Mouse (Mus musculus): Measurements from ENCODE around the gene Tspan3.

Gene Tspan3

DNA sequence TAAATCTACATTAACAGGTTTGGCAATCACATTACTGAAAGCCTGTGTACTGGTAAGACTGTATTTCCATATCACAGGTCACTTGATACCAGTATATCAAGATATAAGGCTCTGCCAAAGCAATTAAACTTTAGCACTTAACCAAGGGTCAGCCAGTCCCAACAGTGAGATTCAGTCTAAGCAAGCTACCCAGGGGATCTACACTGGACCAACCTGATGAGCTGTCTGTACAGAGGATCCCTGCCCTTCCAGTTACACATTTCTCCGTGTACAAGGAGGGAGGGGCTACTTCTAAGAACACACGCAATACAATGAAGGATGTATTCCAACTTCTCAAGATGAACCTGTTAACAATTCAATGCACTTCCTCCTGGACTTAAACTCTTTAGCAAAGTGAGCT lies 7.2 kb downstream of the Tspan3 start:
- DNase-seq (ENCODE audit: extremely low spot score, low spot score) = no peak

DNA sequence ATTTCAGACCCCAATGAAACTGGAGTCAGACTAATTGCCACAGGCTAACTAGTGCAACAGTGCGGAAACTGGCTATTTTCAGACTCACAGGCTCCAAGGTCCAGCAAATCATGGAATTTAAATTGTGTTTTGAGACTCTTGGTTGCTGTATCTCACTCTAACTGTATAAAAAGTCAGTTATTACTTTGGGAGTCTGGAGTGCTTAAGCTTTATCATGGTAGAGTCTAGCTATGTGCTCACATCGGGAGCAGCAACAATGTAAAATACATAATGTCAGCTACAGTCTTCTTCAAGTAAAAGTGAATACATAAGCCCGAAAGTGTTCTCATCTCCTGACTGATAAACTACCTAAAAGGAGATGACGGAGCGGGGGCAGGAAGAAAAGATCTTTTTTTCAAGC lies 10.7 kb downstream of the Tspan3 start:
- DNase-seq (ENCODE audit: extremely low spot score, low spot score) = no peak

DNA sequence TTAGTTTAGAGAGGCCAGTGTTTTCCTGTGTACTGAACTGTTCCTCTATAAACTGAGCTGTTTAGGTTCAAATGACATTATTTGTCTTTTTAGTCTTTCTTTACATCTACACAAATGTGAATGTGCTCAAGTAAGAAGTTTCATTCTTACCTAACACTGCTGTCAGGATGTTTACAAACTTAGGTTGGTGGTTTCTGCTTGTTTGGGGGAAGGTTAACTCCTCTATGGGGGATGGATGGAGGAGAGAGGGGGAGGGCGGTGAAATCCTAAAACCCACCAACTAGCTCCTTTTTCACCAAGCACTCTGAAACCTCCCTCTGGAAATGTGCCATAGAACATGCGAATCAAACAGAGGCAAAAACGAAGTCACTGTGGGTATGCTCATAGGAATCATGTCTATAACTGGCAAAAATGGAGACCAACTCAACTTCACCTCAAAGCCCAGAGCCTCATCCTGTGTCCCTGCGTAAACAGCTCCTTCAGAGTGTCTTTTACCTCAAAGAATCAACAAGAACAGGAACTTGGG lies 12.7 kb downstream of the Tspan3 start:
- no peak for DNase-seq (ENCODE audit: extremely low spot score, low spot score)

DNA sequence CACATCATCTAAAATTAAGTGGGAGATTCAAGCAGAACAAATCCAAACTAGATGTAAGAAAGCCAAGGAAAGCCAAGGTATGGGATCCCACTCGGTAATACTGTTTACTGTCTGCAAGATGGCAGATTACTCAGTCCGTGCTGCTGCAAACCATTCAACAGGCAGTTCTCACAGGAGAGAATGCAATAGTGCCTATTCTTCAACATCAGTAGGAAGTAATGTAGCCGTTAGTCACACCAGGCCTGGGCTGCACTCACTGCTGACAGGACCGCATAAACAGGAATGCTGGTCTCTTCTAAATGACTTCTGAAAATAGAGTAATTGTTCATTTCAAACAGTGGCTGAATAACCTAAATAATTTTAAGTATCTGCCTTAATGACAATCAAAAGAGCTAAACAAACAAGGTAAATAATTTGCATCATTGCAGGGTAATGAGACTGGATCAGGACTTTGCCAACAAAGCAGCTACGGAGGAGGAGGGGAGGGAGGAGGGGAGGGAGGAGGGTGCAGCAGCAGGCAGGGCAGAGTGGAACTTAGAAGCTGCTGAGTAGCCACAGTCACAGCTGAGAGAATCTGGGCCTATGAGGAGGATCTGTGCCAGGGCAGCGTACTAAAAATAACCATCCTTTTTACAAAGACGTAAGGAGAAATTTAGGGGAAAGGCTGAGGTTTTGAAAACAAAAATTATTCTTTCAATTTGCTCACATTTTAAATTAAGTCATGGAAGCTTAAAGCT lies 13.4 kb downstream of the Tspan3 start:
- no peak for DNase-seq (ENCODE audit: extremely low spot score, low spot score)

DNA sequence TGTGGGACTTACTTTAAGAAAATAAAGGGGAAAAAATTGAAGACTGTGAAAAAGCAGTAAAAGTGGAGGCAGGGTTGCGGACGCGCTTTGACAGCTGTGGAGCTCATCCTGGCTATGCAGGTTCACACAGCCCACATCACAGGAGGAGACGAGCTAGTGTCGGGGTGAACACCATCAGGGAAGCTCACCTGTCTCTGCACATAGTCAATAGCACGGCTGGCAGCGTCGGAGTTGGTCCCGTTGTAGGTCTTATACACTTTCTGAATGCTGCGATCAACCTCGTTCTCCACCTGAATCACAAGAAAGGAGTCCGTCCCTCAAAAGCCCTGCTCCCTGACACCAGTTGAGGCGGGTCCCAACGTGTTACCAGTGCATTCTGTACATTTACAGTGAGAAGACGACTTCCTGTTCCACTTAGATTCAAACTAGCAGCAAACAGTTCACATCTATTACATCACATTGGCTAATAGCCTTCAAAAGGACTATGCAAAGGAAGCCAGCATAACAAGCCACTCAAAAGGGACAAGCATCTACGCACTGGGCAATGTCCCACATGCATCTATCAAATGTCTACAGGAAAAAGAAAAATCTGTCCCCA lies 18.9 kb downstream of the Tspan3 start:
- DNase-seq (ENCODE audit: extremely low spot score, low spot score) = no peak

DNA sequence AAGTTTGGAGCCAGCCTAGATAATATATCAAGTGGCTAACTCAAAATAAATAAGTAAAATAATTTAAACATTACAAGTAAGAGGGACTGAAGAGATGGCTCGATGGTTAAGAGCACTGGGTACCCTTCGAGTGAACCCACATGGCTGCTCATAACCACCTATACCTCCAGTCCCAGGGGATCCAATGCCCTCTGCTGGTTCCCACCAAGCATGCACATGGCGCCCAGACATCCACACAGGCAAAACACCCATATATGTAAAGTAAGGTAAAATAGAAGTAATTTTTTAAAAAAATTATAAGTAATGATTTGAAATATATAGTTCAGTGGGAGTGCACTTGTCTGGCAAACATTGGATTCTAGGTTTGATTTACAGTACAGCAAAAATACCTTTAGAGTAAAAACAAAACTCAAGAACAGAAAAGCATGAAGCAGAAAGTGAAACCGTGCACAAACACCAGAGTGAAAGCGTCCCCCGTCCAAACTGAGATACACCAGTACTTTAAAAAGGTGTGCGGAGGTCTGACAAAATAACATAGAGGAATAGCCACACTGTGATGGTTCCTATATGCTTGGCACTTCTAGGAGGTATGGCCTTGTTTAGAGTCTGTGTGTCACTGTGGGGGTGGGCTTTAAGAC lies 20.8 kb downstream of the Tspan3 start:
- no peak for DNase-seq (ENCODE audit: extremely low spot score, low spot score)

DNA sequence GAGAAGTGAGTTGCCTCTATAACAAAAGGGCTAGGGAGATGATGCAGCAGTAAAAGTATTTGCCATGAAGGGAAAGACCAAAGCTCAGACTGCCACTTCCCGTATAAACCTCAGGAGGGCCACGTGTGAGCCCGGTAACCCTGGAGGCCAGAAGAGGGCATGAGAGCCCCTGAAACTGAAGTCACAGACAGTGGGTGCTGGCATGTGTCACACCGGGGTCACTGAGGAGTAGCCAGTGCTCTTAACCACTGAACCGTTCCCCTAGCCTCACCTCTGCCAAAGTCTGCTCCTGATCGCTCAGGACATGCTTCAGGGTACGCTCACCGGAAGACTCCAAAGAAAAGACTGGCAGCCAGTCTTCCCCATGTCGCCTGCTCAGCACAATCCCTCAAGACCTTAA lies 23.5 kb downstream of the Tspan3 start:
- no peak for DNase-seq (ENCODE audit: extremely low spot score, low spot score)

DNA sequence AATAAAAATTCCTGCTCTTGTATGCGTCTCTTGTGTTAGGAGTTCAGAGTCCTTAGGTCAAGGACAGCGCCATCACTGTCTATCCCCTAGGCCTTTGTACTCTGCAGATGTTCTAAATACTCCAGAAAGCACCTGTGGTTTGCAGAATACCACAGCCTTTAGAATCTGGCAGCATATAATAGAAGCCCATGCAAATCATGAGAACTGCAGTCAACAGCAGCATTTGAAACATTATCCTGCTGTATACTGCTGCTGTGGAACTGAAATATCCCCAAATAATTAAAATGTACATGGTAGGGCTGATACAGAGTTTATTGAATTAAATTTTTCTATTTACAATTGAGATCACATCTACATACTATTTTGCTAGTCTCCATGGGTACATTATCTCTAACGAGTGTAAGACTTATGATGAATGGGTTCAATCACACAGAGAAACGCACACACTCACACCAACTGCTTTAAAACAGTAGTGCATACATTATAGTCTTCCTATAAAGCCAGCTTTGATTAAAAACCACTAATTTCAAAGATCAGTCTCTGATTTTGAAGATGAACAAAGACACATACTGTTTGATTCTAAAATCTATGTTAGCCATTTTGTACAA lies 29.6 kb downstream of the Tspan3 start:
- no peak for DNase-seq (ENCODE audit: extremely low spot score, low spot score)

DNA sequence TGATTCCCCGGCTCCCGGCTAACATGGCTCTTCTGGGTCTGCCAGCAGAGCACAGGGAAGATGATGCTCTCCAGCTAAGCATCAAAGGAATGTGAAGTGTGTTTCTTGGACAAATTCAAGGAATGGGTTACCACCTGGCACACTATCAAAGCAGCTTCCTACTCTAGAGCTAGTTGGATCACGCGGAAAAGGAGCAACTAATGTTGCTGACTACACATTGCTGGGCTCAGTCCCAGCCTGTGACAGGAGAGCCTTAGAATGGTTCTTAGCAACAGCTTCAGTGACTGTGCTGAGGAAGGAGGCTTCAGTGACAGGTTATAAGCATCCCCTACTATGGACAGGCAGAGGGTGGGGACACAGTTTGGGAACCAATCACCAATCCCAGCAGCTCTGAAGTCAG lies 30.7 kb downstream of the Tspan3 start:
- no peak for DNase-seq (ENCODE audit: extremely low spot score, low spot score)

DNA sequence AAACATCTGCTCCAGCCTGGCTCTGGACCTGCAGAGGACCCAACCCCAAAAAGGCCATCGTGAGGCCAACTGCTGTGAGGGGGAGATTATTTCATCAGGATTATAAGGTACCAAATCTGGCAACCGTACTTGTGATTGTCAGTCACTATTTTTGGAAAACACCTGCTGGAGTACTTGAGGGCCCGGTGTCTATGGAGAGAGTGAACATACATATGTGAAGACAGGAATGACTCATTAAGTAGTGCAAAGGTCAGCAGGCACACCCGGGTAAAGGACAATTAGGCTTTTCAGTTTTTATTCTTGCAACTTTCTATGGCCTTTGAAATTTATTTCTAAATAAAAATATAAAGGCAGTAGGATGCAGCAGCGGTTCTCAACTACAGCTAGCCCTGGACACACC lies 31.3 kb downstream of the Tspan3 start:
- no peak for DNase-seq (ENCODE audit: extremely low spot score, low spot score)

DNA sequence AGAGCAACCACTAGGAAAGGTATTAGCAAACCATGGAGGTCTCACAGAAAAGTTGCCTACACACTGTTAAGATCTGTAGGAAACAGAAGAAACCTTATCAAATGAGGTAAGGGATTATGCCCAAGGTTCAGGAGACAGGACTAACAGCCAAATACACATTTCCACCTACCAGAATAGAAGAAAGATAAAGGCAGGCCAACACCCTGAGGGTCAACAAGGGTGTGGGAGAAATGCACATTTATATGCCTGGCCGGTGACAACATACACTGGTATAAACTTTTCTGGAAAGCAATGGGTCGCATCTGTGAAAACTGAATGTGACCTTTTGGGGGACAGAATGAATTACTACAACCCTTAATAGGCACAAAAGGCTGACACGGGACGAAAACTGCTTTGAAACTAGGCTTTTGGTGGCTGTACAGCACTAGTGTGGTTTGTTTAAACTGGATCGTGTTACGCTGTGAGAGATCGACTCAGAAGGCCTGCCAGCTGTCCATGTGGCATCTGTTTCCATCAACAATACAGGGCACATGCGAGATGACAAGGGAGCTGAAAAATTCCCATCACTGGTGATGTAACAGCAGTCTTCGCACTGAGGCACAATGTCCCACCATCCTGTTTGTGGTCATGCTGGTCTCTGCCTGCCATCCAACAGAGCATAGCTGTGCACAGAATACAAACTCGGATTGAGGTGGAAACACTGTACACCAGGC lies 33.3 kb downstream of the Tspan3 start:
- no peak for DNase-seq (ENCODE audit: extremely low spot score, low spot score)

DNA sequence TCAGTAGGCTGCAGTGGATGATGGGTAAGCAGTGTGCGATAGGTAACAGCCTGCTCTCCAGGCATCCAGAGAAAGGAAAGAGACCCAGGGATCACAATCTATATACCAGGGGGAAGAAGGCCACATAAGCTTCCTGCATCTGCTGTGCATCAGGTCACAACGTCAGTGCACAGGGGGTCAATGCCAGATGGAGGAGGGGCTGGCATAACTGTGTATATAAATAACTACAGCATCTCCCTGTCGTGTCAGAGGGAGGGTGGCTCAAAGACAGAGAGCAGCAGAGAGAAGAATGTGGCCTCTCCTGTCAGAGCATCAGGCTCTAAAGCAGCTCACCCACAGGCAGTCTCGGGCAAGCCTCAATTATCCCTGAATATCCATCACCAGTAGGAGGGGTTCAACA lies 34.7 kb downstream of the Tspan3 start:
- no peak for DNase-seq (ENCODE audit: extremely low spot score, low spot score)

DNA sequence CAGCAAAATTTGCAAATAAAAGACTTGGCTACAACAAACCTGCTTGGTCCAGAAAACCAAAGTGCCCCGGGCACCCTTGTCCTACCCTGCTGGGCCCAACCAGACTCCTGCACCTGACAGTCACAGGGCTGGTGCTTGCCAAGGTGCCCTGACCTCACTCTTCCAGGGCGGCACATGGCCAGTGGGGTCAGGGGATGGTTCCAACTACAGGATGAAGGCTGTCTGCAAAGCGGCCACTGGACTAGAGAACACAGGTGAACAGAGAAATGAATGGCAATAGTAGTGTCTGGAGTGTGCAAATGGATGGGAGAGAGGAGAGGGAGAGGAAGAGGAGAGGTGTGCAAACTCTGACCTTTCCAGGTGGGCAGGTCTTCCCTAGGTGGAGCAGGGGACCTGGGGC lies 35.3 kb downstream of the Tspan3 start:
- DNase-seq (ENCODE audit: extremely low spot score, low spot score) = no peak

DNA sequence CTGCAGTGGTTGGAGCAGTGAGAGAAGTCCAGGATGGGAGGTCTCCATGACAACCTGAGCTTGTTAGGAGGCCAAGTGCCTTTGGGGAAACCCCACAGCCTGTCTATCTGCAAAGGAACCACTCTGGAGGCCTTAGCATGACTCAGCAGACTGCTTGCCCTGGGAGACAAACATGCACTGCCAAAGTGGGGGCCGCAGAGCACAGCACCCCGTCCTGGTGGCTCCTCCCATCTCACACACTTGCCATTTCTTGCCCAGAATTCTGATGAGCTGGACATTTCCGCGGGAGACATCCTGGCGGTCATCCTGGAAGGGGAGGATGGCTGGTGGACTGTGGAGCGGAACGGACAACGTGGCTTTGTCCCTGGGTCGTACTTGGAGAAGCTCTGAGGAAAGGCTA lies 36.9 kb downstream of the Tspan3 start:
- no peak for DNase-seq (ENCODE audit: extremely low spot score, low spot score)

DNA sequence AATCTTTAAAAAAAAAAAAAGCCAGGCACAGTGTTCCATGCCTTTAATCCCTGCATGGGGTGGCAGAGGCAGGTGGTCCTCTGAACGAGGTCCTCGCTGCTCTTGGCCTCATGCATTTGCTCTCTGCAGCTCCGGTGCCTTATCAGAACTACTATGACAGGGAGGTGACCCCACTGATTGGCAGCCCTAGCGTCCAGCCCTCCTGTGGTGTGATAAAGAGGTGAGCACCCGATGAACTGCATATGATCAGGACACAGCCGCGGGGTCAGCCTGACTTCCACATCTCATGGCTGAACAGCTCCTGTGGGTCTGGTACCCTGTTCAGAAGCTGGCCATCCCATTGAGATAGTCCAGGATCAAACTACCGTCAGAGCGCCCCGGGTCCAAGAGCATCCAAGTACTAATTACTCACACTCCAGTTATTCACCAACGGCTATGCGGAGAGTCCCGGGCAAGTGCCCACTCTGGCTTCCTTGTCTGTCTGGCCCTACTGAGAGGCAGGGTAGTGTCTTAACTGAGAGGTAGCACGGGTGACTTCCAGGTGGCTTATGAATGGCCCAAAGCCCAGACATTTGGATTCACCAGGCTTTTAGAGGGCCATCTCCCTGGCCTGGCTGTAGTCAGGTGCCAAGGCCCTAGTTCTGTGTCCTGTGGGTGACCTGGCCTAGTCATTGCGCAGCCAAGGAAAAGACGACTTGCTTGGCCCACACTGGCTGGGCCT lies 38.7 kb downstream of the Tspan3 start:
- DNase-seq (ENCODE audit: extremely low spot score, low spot score) = no peak

DNA sequence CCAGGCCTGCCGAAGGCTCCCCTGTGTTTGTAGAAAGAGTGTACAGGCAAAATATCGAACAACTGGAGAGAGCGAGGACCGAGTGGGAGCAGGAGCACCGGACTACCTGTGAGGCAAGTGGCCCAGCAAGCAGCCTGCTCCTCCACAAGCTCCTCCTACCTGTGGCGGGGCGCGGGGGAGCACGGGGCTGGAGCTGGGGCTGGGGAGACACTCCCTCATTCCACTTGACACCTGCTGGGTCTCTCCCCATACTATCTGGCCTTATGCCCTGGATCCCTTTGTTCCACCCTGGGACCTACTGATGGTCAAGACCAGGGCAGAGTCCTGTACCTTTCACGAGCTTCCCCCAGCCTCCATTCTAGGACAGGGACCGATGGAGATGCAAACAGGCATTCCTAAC lies 40.7 kb downstream of the Tspan3 start:
- no peak for DNase-seq (ENCODE audit: extremely low spot score, low spot score)

DNA sequence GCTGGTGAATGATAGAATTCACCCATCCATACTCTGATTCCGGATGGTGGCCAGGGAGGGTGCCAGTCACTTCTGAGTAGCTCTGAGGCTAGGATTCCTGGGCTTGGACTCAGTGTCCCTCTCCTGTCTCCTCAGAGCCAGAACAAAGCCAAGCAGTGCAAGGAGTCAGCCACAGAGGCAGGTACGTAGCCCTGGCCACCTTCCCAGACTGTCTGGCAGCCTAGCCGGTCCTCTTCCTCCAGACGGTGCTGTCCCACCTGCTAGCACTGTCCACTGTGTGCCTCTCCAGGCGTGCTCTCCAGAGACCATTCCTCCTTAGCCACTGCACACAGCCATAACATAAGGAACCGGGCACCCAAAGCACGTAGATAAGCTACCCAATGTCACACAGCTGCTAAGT lies 41.7 kb downstream of the Tspan3 start:
- no peak for DNase-seq (ENCODE audit: extremely low spot score, low spot score)

DNA sequence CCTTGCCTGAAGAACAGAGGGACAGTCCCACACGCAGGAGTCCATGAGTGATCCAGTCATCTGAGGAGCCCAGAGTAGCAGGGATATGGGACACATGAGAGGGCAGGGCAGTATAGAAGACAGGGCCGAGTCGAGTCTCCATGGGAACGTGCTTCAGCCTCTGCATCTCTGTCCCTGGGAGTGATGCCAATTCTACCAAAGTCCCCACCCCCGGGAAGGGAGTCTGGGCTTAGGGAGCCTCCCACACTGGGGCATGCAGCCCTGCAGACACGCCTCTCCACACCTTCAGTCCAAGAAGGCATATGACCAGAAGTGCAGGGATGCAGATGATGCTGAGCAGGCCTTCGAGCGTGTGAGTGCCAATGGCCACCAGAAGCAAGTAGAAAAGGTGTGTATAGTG lies 42.3 kb downstream of the Tspan3 start:
- DNase-seq (ENCODE audit: extremely low spot score, low spot score) = no peak

DNA sequence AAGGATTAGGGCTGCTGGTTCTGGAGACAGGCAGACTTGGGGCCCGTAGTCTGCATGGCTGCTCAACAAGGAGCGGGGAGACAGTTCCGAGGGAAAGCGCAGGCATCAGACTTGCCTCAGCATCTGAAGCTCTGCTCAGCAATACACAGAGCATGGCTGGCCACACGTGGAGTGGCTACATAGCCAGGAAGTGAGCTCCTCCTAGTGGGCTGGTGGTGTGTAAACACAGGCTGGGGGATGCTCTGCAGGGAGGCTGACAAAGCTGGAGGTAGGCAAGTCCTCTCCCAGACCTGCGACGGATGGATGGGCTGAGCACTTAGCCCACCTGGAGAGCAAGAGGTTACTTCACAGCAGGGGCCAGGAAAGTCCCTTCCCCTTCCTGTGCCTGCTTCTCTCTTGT lies 44.2 kb downstream of the Tspan3 start:
- DNase-seq (ENCODE audit: extremely low spot score, low spot score) = peak; percentile 34

DNA sequence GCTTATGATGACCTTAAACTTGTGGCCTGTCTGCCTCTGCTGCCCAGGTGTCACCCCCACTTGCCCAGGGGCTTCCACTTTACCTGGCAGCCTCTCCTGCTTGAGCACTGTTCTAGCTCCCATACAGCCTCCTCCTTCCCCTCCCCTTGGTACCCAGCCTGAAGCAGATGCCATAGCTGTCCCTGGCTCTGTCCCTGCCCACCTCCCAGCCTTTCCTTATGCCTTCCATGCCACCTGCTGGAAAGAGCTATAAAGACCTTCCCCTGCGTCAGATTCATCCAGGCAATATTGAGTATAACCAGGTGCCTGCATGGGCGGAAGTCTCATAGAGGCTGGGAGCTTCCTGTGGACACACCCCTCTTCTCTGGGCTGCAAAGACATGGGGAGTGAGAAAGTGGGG lies 45.6 kb downstream of the Tspan3 start:
- no peak for DNase-seq (ENCODE audit: extremely low spot score, low spot score)

DNA sequence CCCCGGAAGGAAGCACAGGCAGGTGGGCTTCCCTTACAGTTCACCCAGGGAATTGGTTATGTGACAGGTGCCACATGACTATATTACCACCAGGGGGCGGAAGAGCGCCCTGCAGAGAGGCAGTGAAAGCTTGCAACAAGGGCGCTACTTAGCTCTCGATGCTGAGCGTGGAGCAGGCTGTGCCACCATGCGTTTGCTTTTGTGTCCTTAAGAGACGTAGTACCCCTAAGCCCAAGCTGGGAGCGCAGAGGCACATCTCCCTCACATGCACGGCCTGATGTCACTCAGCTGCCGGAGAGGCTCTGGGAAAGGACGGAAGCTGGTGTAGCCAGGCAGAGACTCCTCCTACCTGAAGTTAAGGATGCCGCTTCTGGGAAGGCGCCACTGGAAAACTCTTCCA lies 46.7 kb downstream of the Tspan3 start:
- DNase-seq (ENCODE audit: extremely low spot score, low spot score) = peak; percentile 78
